Mouse (Mus musculus): ENCODE results near the gene Kcnrg.

- TF ChIP-seq POLR2A (IDR thresholded peaks at IDR 0.05; ENCODE audit: low read depth, low read length): no peak
- TF ChIP-seq CTCF (IDR thresholded peaks at IDR 0.05; ENCODE audit: extremely low read depth, insufficient read length, insufficient replicate concordance, low read depth, low read length): no peak
These were observed 48.4 kb upstream of the Kcnrg start for GRCm38 (mm10) chr14:61558901-61559300.

Data from small intestine, adult 2 months (tissue).